Mouse (Mus musculus): Measurements from ENCODE around the gene AI661453.

AI661453 gene

GRCm38 (mm10) chr17:47440359-47440890 is 4.0 kb downstream of the AI661453 start:
- DNase-seq (ENCODE audit: low read depth, low spot score) = no peak

GRCm38 (mm10) chr17:47441296-47442051 is 5.1 kb downstream of the AI661453 start:
- DNase-seq (ENCODE audit: low read depth, low spot score) = no peak

GRCm38 (mm10) chr17:47442271-47442670 is 5.9 kb downstream of the AI661453 start:
- no peak for DNase-seq (ENCODE audit: low read depth, low spot score)

- DNase-seq (ENCODE audit: low read depth, low spot score) = no peak
Observed at GRCm38 (mm10) chr17:47444113-47444512, 7.7 kb downstream of the AI661453 start.

- DNase-seq (ENCODE audit: low read depth, low spot score) = no peak
Observed at GRCm38 (mm10) chr17:47445518-47445917, 9.1 kb downstream of the AI661453 start.

GRCm38 (mm10) chr17:47446025-47446424 is 9.6 kb downstream of the AI661453 start:
- no peak for DNase-seq (ENCODE audit: low read depth, low spot score)

- DNase-seq (ENCODE audit: low read depth, low spot score) = no peak
Observed at GRCm38 (mm10) chr17:47446561-47446960, 10.1 kb downstream of the AI661453 start.

GRCm38 (mm10) chr17:47448523-47449372 is 12.3 kb downstream of the AI661453 start:
- DNase-seq (ENCODE audit: low read depth, low spot score) = no peak

GRCm38 (mm10) chr17:47449432-47449831 is 13.0 kb downstream of the AI661453 start:
- DNase-seq (ENCODE audit: low read depth, low spot score) = no peak

GRCm38 (mm10) chr17:47450239-47450638 is 13.8 kb downstream of the AI661453 start:
- DNase-seq (ENCODE audit: low read depth, low spot score) = no peak

- DNase-seq (ENCODE audit: low read depth, low spot score) = no peak
Observed at GRCm38 (mm10) chr17:47450880-47451565, 14.6 kb downstream of the AI661453 start.

- no peak for DNase-seq (ENCODE audit: low read depth, low spot score)
Observed at GRCm38 (mm10) chr17:47452886-47453285, 16.5 kb downstream of the AI661453 start.

- DNase-seq (ENCODE audit: low read depth, low spot score) = no peak
Observed at GRCm38 (mm10) chr17:47454675-47455074, 18.3 kb downstream of the AI661453 start.

GRCm38 (mm10) chr17:47458310-47458709 is 21.9 kb downstream of the AI661453 start:
- DNase-seq (ENCODE audit: low read depth, low spot score) = no peak

- DNase-seq (ENCODE audit: low read depth, low spot score) = no peak
Observed at GRCm38 (mm10) chr17:47458936-47459335, 22.5 kb downstream of the AI661453 start.

GRCm38 (mm10) chr17:47459341-47459919 is 23.0 kb downstream of the AI661453 start:
- DNase-seq (ENCODE audit: low read depth, low spot score) = no peak

- DNase-seq (ENCODE audit: low read depth, low spot score) = no peak
Observed at GRCm38 (mm10) chr17:47461688-47462087, 25.3 kb downstream of the AI661453 start.

- no peak for DNase-seq (ENCODE audit: low read depth, low spot score)
Observed at GRCm38 (mm10) chr17:47462209-47462608, 25.8 kb downstream of the AI661453 start.

- no peak for DNase-seq (ENCODE audit: low read depth, low spot score)
Observed at GRCm38 (mm10) chr17:47462728-47463388, 26.4 kb downstream of the AI661453 start.

- no peak for DNase-seq (ENCODE audit: low read depth, low spot score)
Observed at GRCm38 (mm10) chr17:47464248-47464965, 28.0 kb downstream of the AI661453 start.

Data from forelimb bud, embryonic 11.5 days (tissue).